Mouse (Mus musculus) embryonic facial prominence, embryonic 11.5 days (tissue): ENCODE measurements at regions not wholly inside any gene's neighbourhood (a gene's known extent, or its start where the extent isn't known, plus 50 kb on each side); places are given as distances from the start of the nearest gene placed in this dataset.

Experiments
- ATAC-seq: fragments of 200-750 bp; cut with Nextera tagmentation; replicated peaks from 2 replicates; pipeline ENCODE4 v1.8.0; 2017; ENCODE audit warnings: low read depth; ENCODE audit not compliant: insufficient number of reproducible peaks, low FRiP score, low TSS enrichment
- DNase-seq: peaks from one replicate; pipeline ENCODE4 v3.0.0-alpha.2; 2015; ENCODE audit warnings: low spot score
- H3K27ac ChIP-seq: fragments of 300-500 bp; sonication (generic); replicated peaks from 2 replicates; pipeline ENCODE4 v1.5.1; 2014; ENCODE audit warnings: mild to moderate bottlenecking, low read depth, low read length, control low read depth
- H3K27me3 ChIP-seq: fragments of 300-500 bp; sonication (generic); 2 replicates; pipeline ENCODE4 v1.6.1; 2014; ENCODE audit warnings: mild to moderate bottlenecking, low read length, moderate library complexity, mixed read lengths; ENCODE audit not compliant: control insufficient read depth, insufficient read depth
- H3K36me3 ChIP-seq: fragments of 300-500 bp; sonication (generic); replicated peaks from 2 replicates; pipeline ENCODE4 v1.6.1; 2014; ENCODE audit warnings: low read depth, mild to moderate bottlenecking, low read length, moderate library complexity, mixed read lengths; ENCODE audit not compliant: control insufficient read depth, insufficient read depth
- H3K4me1 ChIP-seq: fragments of 300-500 bp; sonication (generic); 2 replicates; pipeline ENCODE4 v1.6.1; 2014; ENCODE audit warnings: low read length, mixed read lengths; ENCODE audit not compliant: control insufficient read depth, insufficient read depth
- H3K4me2 ChIP-seq: fragments of 300-500 bp; sonication (generic); 2 replicates; pipeline ENCODE4 v1.6.1; 2014; ENCODE audit warnings: low read depth, mild to moderate bottlenecking, control low read depth, low read length, moderate library complexity
- H3K4me3 ChIP-seq: fragments of 300-500 bp; sonication (generic); 2 replicates; pipeline ENCODE4 v1.5.1; 2014; ENCODE audit warnings: low read depth, low read length, control low read depth
- H3K9ac ChIP-seq: fragments of 300-500 bp; sonication (generic); replicated peaks from 2 replicates; pipeline ENCODE4 v1.6.1; 2014; ENCODE audit warnings: mild to moderate bottlenecking, control low read depth, low read length
- H3K9me3 ChIP-seq: fragments of 300-500 bp; sonication (generic); replicated peaks from 2 replicates; pipeline ENCODE4 v1.6.1; 2016; ENCODE audit warnings: mild to moderate bottlenecking, low read length, inconsistent platforms, mixed read lengths; ENCODE audit not compliant: control insufficient read depth
- WGBS: fragments of 180-500 bp; shearing (Covaris S2); extraction: QIAGEN DNeasy Blood & Tissue Kit; methylation state at CpG from one replicate; pipeline ENCODE4 v1.1.7; 2014; 5-methylcytosine and 5-hydroxymethylcytosine counted together

DNA sequence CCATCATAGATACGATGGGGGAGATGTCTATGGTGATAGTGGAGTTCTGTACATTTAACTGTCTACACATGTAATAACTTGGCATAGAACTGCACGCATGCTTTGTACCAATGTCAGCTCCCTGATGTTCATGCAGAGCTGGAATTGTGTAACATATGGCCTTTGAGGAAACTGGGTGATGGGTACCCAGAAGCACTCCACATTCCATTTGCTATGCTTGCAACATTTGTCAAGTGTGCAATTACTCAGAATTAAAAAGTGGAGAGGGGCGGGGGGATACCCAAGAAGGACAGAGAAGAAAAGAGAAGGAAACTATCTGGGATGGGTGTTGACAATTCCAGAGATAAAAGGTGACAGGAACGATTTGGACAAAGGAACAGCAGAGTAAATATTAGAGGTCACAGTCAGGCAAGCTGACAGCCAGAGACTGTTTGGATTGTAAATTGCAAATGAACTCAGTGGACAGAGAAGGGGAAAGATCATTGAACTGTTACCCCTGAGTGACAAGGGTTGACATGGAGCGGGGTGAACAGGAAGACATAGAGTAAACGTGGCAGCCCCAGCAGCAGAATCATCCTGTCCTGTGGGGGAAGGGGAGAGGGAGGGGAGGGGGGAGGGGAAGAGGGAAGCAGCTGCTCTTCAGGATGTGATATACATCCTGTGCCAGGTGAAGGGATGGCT, 390.1 kb upstream of the Jarid2 start:
- ATAC-seq (no peak), DNase-seq (no peak)
- H3K9me3 ChIP-seq = no peaks in the 10 kb centered on the region; the same call in 1 of the 2 replicates
- H3K27ac ChIP-seq = no peak overlapping the region
- H3K27me3 ChIP-seq = no peaks in the 10 kb centered on the region
- no peak overlapping the region for H3K4me2 ChIP-seq
- 33% methylated on average over 6 of the region's 6 CpGs for WGBS
- no peaks in the 10 kb centered on the region for H3K36me3 ChIP-seq
- H3K9ac ChIP-seq = no peak overlapping the region
- no peak overlapping the region for H3K4me3 ChIP-seq
- H3K4me1 ChIP-seq = peaks cover 3% of the 10 kb centered on the region; the same call in 1 of the 2 replicates

GRCm38 (mm10) chr13:44345094-44345493, 384.2 kb upstream of the Jarid2 start:
- DNase-seq (no peak), ATAC-seq (no peak)
- WGBS = 86% methylated on average over 6 of the region's 6 CpGs
- Histone ChIP-seq H3K9ac (no peak overlapping the region), H3K4me2 (no peak overlapping the region), H3K27ac (no peak overlapping the region), H3K4me1 (no peaks in the 10 kb centered on the region), H3K4me3 (no peak overlapping the region), H3K27me3 (no peaks in the 10 kb centered on the region), H3K9me3 (no peaks in the 10 kb centered on the region), H3K36me3 (no peaks in the 10 kb centered on the region)

- H3K4me3 ChIP-seq = no peak overlapping the region
- WGBS = 48% methylated on average over 4 of the region's 4 CpGs
- ATAC-seq = no peak
- H3K36me3 ChIP-seq = no peaks in the 10 kb centered on the region
- no peaks in the 10 kb centered on the region for H3K9me3 ChIP-seq
- H3K27me3 ChIP-seq = no peaks in the 10 kb centered on the region
- no peaks in the 10 kb centered on the region for H3K4me1 ChIP-seq
- no peak overlapping the region for H3K4me2 ChIP-seq
- DNase-seq = no peak
- no peak overlapping the region for H3K27ac ChIP-seq
- no peak overlapping the region for H3K9ac ChIP-seq
Measured at GRCm38 (mm10) chr13:44346636-44347035, 382.6 kb upstream of the Jarid2 start.

DNA sequence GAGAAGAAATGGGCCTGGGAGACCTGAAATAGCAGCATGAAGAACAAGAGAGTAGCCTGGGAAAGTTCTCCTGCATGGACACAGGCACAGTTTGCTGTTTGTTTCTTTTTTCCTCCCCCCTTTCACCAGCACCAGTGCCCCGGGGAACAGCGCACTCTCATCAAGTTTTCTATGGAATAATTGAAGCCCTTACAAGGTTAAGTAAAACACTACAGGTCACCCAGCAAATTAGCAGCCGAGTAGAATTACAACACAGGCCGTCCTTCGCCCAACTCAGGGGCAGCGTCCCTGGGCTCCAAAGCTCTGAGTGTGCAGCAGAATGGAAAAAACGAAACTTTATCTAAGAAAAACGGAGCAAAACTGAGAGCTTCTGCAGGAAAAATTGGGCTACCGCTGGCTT, 381.6 kb upstream of the Jarid2 start:
- H3K4me1 ChIP-seq = no peaks in the 10 kb centered on the region
- H3K27me3 ChIP-seq = no peaks in the 10 kb centered on the region
- H3K4me2 ChIP-seq = no peak overlapping the region
- WGBS = 14% methylated on average over 9 of the region's 9 CpGs
- H3K9me3 ChIP-seq = no peaks in the 10 kb centered on the region
- no peak for ATAC-seq
- no peaks in the 10 kb centered on the region for H3K36me3 ChIP-seq
- no peak overlapping the region for H3K27ac ChIP-seq
- H3K4me3 ChIP-seq = no peak overlapping the region
- peak; percentile 80 for DNase-seq
- no peak overlapping the region for H3K9ac ChIP-seq

GRCm38 (mm10) chr13:44353899-44354298, 375.4 kb upstream of the Jarid2 start:
- peaks cover 5% of the 10 kb centered on the region; the same call in 1 of the 2 replicates for H3K4me1 ChIP-seq
- peak overlapping the region; percentile 22; the same call in 1 of the 2 replicates for H3K9ac ChIP-seq
- no peak overlapping the region for H3K27ac ChIP-seq
- WGBS = 37% methylated on average over 9 of the region's 9 CpGs
- no peaks in the 10 kb centered on the region for H3K27me3 ChIP-seq
- no peak overlapping the region for H3K4me3 ChIP-seq
- DNase-seq (no peak), ATAC-seq (no peak)
- H3K9me3 ChIP-seq = no peaks in the 10 kb centered on the region
- no peaks in the 10 kb centered on the region for H3K36me3 ChIP-seq
- H3K4me2 ChIP-seq = no peak overlapping the region

DNA sequence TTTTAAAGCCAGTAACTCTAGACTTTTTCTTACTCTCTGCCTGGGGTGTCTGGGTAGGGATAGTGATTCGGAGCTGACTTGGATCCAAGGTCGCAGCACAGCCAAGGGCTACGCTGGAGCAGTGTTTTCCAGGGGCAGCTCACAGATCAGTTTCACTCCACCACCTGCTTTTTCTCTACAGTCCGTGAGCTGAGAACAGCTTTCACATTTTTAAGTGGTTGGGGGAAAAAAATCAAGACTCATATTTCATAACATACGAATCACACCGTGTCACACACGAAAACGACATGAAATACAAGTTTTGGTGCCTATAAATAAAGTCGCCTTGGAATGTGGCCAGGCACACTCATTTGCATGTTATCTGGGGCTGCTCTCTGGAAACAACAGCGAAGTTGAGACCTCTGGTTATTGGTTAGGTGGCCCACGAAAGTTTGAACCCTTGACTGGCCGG, 373.5 kb upstream of the Jarid2 start:
- ATAC-seq (peak; percentile 62; the same call in 1 of the 2 replicates), DNase-seq (peak; percentile 62)
- H3K9ac ChIP-seq = no peak overlapping the region
- no peaks in the 10 kb centered on the region for H3K36me3 ChIP-seq
- peaks cover 5% of the 10 kb centered on the region; the same call in 1 of the 2 replicates for H3K4me1 ChIP-seq
- 44% methylated on average over 12 of the region's 12 CpGs for WGBS
- no peak overlapping the region for H3K4me3 ChIP-seq
- H3K4me2 ChIP-seq = no peak overlapping the region
- no peaks in the 10 kb centered on the region for H3K9me3 ChIP-seq
- H3K27ac ChIP-seq = no peak overlapping the region
- H3K27me3 ChIP-seq = no peaks in the 10 kb centered on the region

GRCm38 (mm10) chr13:44356981-44357380, 372.3 kb upstream of the Jarid2 start:
- Histone ChIP-seq H3K4me2 (no peak overlapping the region), H3K4me3 (no peak overlapping the region), H3K36me3 (no peaks in the 10 kb centered on the region), H3K9me3 (no peaks in the 10 kb centered on the region), H3K4me1 (peaks cover 5% of the 10 kb centered on the region; the same call in 1 of the 2 replicates), H3K27ac (no peak overlapping the region), H3K9ac (no peak overlapping the region), H3K27me3 (no peaks in the 10 kb centered on the region)
- 80% methylated on average over 11 of the region's 11 CpGs for WGBS
- DNase-seq = no peak
- ATAC-seq = no peak

DNA sequence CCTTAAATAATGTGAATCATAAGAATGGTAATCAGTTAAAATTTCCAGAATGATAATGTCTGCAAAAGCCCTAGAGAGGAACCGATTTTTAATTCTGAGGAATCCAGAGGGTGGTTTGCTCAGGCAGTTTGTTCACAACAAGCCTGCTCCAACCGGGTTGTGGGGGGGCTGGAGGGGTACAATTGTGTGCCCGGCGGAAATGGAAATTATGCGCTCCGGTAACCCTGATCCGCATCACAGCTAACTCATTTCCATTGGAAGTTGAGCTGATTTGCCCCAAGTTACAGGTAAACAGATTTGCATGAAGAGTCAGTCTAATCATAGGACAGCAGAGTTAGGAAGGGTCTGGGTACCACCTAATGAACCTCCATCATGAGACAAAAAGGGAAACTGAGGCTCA, 369.9 kb upstream of the Jarid2 start:
- no peak for DNase-seq
- Histone ChIP-seq H3K27ac (no peak overlapping the region), H3K9me3 (no peaks in the 10 kb centered on the region), H3K9ac (no peak overlapping the region), H3K4me1 (no peaks in the 10 kb centered on the region; the same call in 1 of the 2 replicates), H3K36me3 (no peaks in the 10 kb centered on the region), H3K27me3 (no peaks in the 10 kb centered on the region), H3K4me3 (no peak overlapping the region), H3K4me2 (no peak overlapping the region)
- ATAC-seq = no peak
- WGBS = 84% methylated on average over 7 of the region's 7 CpGs
